Mouse (Mus musculus): ENCODE data around the gene Mbnl1.
"Not testable (repeated sequence)": the region's sequence is repeated elsewhere in the genome, so short reads cannot be mapped to it uniquely, and the experiment has no call there.

The Mbnl1 gene

DNA sequence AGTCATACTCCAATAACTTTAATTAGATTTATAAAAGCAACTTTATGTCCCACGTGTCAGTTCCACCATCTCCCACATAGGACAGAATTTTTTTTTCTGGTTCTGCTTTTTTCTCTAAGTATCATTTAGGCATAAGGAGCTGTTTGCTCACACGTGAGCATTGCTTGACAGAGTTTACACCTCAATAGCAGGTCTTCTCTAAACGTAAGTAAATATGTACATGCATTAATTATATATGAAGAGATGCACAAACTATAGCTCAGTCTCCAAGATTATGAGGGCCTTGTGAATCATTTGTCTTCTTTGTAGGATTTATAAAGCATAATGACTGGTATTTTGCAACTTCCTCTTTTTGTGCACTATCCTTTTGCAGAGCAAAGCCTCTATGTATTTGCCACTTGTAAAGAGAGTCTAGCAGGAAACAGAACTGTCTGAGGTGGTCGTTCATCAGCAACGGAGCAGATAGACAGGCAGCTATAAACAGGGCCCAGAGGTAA, at the start of gene Mbnl1:
Gene Mbnl1 (plus strand): TSS at position 150 of the 497 bp plus-strand sequence.
- DNase-seq (ENCODE audit: extremely low read depth, low read depth): peak; percentile 92

DNA sequence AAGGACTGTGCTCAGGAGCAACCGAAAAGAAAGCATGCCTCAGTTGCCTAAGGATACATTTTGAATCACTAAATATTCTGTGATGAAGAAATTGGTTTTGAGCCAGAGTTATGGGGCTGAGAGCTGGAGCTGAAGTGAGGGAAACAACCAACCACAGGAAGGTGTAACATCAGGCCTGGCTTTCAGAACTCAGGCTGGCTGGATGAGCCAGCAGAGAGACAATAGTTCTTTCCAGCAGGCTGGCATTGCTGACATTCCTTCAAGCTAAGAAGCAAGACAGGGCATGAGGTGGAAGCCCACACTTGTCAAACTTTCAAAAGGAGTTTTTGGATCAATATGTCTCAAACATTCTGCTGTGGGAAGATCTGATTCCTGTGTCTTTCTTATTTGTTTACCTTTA, 48.5 kb upstream of the Mbnl1 start:
- no peak for DNase-seq (ENCODE audit: extremely low read depth, low read depth)

DNA sequence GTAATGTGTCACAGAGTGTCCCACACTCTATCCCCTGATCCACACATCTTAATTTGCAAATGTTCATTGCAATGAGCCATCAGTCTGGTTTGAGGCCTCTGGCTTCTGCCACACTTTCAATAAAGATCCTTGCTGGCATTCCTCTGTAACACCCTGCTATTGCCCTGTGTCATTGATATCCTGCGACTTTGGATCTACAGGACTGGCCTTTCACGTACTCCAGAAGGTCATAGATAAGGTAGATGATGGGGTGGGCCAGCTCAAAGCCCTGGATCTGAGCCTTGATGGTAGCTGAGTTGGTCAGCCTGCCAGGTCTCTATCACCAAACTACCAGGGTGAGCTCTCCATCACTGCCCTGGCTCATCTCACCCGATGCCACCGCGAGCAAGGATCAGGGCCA, 43.6 kb upstream of the Mbnl1 start:
- no peak for DNase-seq (ENCODE audit: extremely low read depth, low read depth)

DNA sequence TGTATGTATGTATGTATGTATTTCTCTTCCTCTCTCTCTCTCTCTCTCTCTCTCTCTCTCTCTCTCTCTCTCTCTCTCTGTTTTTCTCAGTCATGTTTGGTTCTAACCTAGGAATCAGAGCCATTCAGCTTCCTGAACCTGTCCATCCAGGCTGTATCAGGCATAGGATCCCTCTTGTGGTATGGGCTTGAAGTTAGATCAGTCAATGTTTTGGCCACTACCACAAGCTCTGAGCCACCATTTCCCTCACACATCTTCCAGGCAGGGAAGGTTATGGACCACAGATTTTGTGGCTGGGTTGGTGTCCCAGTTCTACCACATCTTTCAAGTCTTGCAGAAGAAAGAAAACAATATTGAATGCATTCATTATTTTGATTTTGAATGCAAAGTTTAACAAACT, 35.4 kb upstream of the Mbnl1 start:
- no peak for DNase-seq (ENCODE audit: extremely low read depth, low read depth)

DNA sequence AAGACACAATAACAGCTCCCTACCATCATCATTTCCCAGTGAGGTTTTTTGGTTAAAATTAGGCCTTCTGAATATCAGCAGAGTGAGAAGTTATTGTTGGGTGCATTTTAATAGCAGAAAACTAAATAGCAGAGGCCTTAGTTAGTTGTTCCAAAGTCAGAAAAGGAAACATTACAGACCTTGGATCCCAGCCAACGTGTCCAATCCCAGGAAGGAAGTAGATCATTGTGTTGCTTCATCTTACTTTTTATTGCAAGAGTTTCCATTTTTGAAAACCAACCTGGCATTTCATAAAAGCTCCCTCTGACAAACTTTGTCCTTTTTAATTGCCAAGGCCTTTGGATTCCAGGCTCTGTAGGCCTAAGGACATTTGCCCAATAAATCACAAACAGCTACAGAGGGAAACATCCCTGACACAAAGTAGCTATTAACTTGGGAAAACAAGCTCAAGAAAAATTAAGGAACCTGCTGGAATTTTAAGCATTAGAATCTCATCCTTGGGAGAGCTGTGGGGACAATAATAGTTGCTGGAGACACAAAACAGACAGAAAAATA, 34.9 kb upstream of the Mbnl1 start:
- DNase-seq (ENCODE audit: extremely low read depth, low read depth): no peak

DNA sequence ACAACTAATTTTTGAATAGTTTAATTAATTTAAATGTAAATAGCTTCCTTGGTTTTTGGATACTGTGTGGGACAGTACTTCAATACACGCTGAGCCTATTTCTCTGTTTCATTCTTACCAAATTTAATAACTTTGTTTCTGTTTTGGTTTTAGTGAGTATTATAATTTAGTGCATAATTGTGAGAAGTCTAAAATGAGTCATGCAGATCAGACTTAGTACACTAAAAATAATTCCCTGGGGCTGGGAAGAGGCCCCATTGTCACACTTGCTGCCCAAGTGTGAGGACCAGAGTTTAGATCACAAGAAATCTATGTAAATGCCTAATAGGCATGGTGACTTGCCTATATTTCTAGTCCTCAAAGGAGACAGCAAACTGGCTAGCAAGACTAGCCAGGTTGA, 33.9 kb upstream of the Mbnl1 start:
- no peak for DNase-seq (ENCODE audit: extremely low read depth, low read depth)

DNA sequence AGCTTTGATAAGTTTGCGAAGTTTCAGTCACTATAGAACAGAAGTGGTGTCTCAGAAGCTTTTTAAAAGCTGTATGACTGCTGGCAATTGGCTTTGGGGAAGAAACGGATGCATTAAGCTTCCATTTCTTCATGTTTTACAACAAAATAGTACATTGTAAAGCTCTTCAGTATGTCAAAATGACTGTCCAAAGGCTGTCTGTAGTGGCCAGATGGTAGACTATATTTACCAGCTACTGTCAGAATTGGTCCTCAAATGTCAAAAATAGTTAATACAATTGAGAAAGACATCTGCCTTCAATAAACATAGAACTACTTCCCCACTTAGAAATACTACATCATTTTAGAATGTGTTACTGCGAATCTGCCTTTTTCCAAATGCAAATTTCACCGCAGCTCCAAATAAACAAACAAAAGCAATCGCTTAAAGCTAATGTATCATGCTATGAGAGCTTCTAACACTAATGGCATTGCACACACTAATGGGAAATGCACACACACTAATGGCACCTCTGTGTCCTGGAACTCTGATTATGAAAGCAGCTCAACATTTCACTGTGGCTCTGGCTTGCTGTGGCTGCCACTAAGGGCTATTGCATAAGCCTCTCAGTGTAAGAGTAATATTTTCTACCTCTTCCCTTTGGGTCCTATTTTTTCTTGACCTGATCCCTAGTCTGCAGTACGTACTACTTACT, 10.7 kb upstream of the Mbnl1 start:
- no peak for DNase-seq (ENCODE audit: extremely low read depth, low read depth)

DNA sequence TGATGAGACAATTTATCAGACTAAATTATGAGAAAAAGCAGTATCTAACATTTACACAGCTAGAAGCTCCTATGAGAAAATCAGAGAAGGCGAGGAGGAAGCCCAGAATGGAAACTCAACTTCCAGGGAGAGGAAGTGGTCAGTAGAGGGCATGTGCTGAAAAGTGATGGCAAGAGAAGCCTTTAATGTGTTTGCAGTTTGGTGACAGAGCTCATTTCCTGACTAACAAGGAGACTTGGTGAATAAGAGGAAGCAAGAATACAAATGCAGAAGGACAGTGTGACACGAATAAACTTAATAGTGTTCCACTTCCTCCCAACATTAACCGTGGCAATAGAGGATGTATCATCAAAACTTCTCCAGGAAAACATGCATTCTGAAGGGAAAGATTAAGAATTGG, 4.0 kb upstream of the Mbnl1 start:
- not testable (repeated sequence) for DNase-seq (ENCODE audit: extremely low read depth, low read depth)

DNA sequence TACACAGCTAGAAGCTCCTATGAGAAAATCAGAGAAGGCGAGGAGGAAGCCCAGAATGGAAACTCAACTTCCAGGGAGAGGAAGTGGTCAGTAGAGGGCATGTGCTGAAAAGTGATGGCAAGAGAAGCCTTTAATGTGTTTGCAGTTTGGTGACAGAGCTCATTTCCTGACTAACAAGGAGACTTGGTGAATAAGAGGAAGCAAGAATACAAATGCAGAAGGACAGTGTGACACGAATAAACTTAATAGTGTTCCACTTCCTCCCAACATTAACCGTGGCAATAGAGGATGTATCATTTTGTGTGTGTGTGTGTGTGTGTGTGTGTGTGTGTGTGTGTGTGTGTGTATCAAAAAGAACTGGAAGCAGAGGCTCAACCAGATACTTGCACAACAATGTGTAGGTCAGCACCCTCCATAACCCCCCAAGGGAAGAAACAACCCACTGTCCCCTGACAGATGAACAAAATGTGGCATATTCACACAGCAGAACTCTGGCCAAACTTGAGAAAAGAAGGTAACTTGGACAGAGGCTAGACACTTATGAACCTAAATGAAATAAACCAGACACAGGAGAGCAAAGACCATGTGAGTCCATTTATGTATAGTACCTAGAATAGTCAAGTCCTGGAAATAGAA, 3.3 kb upstream of the Mbnl1 start:
- not testable (repeated sequence) for DNase-seq (ENCODE audit: extremely low read depth, low read depth)

DNA sequence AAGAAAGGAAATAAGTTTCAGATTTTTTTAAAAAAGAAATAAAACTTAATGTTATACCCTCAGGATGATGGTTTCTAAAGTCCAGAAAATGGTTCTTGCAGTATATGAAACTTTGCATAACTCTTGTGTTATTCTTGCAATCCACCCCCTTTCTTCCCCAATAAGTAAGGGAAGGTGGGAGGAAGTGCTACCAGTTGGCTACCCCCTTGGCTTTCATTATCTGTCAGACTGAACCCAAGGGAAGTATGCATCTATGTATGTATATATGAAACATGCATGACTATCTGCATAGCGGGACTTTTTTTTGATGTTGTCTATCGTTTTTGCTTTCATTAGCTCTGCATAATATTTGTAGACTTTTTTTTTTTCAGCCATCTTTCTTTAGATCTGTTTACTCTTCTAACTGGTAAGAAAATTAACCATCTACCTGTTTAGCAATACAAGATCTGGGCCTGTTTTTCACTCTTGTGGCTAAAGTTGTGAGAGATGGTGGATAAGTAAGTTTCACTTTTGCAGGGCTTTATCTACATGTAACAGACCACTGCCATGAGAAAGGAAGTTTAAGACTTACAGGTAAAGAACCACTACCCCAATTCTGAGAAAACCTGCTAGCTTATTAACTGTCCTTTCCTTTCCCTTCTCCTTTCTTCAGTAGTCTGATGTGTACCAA, 484 bp upstream of the Mbnl1 start:
- peak; percentile 76 for DNase-seq (ENCODE audit: extremely low read depth, low read depth)

DNA sequence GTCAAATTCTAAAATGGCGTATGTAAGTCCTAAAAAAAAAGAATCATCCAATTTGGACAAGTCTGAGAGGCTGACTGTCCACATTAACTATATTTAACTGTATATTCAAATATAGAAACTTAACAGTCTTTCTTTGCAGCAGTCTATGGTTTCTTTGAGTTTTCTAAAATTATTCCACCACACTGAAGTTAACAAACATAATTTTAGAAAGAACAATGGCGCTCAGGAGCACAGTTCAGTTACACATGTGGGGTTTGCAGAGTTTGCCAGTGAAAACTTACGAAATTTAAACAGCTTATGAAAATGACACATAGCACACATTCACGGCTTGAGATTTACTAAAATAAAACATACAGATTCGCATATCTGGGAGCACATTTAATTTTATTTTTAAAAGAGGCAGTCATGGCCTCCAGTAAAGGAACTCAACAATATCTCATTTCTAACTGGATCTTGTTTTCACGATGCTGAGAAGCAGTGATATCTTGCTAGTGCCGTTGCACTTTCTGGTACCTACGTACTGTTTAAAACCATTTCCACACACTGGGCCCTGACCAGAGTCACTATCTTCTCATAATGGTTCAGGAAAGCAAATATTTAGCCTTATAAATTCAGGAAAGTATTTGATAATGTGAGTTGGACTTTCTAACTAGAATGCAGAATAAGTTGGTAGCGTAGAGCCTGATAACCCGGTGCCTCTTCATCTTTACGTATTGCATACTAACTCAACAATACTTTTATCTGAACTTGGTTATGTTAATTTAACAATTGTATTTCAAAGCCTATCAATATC, 1.4 kb downstream of the Mbnl1 start:
- DNase-seq (ENCODE audit: extremely low read depth, low read depth): peak; percentile 70

DNA sequence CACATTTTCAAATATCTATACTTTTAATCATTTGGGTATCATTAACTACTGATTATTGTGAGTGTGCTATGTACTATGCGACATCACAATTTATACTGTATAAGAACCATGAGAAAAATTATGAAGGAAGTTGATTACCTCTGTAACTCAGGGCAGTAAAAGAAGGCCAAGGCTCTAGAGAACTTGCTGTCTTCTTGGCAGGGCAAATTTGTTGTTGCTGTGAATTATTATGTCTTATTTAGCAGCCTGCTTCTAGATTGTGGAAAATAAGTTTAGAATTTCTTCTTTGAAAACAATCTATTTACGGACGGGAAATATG, 2.0 kb downstream of the Mbnl1 start:
- DNase-seq (ENCODE audit: extremely low read depth, low read depth): peak; percentile 52

DNA sequence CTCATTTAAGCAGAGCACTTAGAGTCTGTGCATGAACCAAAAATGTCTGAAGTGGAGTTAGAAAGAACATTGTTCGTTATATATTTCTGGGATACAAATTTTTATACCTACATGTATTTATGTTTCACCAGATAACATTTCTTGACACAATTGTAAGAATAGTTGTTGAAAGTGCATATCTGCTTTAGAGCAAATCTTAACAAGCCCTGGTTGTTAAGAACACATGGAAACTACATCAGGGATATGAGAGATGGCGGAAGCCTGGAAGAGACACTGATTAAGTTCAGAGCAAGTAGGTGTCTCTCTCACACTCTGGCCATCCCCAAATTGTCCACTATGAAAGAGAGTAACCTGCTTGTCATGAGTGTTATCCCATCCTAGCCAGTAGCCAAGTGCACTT, 2.4 kb downstream of the Mbnl1 start:
- no peak for DNase-seq (ENCODE audit: extremely low read depth, low read depth)

DNA sequence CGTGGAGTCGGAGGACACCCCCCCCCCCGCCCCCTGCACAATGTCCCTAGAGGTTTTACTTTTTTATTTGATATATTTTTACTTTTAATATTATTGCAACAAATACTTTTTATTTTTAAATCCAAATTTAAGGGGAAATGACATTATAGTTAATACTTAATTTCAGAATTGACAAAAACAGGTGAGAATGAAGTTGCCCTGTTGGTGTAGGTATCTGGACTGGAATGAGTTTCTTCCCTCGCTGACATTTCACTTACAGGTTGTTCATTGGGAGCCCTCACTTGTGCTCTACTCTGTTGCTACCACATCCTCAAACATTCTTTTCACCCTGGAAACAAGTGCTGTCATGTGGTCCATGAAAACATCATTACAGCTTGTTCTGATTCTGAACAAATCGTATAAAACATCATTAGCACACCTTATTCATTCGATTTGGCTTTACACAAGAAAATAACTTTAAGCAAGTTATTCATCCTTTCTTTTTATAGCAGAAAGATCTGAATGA, 4.2 kb downstream of the Mbnl1 start:
- no peak for DNase-seq (ENCODE audit: extremely low read depth, low read depth)

DNA sequence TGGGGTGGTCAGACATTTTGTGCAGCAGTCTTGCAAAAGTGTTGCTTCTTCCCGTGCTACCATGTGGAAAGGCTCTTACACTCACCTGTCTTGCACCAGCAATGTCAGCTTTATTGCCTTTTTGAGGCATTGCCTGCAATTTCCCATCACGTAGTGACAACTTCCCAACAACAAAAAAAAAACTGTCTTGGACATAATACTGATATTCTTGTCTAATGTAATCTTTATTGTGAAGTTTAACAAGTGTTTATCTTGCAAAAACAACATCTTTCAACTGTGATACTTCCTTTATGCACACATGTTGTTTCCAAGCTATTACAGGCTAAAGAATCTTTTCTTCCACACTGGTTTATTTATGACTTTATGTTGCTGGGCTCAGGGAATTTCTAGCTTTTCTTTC, 5.8 kb downstream of the Mbnl1 start:
- DNase-seq (ENCODE audit: extremely low read depth, low read depth): no peak

DNA sequence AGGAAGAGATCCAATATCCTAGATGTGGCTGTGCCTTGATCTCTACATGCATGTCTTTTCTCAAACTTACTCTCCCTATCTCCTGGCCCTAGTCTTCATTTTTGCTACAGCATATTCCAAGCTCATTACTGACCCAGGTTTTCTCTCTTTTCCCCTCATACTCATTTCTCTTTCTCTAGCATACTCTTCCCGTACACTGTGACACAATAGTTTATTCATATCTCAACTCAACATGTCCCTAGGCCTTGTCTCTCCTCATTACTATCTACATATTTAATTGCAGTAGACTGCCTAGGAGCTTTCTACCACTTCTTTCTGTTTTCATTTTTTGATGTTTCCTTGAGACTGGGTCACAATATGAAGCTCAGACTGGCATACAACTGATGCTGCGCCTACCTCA, 8.1 kb downstream of the Mbnl1 start:
- no peak for DNase-seq (ENCODE audit: extremely low read depth, low read depth)

DNA sequence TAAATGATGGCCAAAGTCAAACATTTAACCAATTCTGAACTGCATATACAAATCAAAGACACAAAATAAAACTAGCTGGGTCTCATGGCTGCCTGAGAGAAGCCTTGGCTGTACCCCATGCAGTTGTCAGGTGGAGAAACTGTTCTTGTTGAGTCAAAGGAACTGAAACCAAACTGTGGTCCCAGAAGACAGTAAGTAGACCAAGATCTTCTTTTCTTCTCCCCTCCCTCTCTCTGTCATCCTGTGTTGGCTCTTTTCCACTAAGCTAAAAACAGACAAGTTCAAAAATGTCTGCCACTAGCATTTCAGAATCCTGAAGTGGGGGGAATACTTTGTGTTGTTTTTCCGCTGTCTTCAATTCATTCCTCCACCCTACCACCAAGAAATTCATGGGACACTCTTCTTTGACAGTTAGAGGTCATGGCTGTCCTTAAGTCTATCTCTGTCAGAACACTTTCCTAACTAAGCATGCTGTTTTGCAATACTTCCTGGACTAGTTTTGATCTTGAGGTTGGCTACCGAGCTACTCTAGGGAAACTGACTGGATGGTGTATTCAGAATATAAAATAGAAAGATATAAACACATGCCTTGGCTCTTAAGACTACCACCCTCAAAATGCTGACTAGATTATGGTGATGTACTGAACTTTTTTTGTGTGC, 9.2 kb downstream of the Mbnl1 start:
- no peak for DNase-seq (ENCODE audit: extremely low read depth, low read depth)

DNA sequence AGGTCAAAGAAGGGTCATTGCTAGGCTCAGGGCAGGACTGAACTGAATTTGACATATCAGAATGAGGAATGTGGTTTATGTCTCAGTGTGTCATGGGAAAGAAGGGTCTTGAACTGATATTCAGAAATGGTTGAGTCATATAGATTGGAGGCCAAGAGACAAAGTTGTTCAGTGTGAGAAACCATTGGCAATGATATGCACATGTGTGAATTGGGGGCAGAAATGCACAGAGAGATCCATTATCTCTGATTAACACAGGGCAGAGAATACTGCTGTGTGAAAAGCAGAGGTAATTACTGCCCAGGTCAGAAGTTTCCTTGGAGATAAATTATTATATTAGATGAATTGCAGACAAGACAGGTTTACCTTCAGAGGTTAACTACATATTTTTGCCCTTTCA, 10.7 kb downstream of the Mbnl1 start:
- DNase-seq (ENCODE audit: extremely low read depth, low read depth): no peak

DNA sequence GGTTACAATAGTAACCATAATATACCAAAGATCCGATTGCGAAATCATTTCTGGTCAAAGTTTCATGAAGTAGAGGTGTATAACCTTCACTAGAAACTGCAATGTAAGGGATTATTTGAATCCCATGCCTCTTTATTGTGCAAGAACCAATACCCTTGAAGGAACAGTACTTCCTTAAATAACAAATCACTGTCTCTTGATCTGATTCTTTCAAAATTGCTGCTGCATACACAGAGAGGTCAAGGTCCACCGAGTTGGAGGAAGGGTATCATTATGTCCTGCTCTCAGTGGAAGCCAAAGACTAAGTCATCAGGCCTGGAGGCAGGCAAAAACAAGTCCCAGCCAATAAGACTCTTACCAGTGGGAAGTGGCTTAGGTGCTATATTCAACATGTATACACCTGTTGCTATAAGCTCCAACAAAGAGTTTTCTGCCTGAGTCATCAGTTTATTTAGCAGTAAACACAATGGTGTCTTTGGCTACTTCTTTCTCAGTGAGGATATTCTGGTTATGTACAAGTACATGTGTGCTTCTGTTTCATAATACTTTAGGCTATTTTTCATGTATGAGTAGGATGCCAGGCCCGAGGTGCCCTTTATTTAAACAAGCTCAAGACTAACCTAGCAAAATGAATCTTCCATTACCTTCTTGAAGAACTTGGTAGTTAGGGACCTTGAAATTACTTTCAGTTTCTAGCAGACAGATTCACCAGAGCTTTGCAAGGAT, 13.5 kb downstream of the Mbnl1 start:
- no peak for DNase-seq (ENCODE audit: extremely low read depth, low read depth)

DNA sequence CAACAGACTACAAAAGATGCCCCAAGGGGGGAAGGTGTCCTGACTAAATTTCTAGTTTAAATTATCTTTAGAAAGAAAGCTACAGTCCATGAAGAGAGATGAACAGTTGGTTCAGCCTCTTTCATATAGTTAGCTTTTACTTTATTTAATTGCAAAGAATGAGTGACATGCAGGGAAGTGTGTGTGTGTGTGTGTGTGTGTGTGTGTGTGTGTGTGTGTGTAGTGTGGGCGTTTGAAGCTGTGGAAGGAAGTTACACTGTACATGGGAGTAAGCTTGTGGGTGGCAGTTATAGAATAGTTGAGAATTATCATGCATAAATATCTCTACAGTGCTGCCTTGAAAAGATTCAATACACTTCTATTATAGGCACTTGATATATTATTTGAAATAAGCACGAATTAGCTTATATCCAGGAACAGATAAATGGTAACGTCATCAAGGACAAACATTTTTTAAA, 14.1 kb downstream of the Mbnl1 start:
- DNase-seq (ENCODE audit: extremely low read depth, low read depth): no peak

All from MEL-GATA-1-ER (cell line).